Mouse (Mus musculus) heart, embryonic 11.5 days (tissue): ENCODE data around the gene Cebpe. TPM values are rescaled to one million over a fixed set of nuclear protein-coding genes. Genes with fewer than 3 reads are reported as not detected.

Source experiments
- ATAC-seq: fragments of 200-750 bp; cut with Nextera tagmentation; replicated peaks from 2 replicates; pipeline ENCODE4 v1.8.0; 2017; ENCODE audit warnings: moderate library complexity; ENCODE audit not compliant: insufficient number of reproducible peaks, low FRiP score, low TSS enrichment
- H3K27ac ChIP-seq: fragments of 300-500 bp; sonication (generic); 2 replicates; pipeline ENCODE4 v1.5.1; 2014; ENCODE audit warnings: mild to moderate bottlenecking, low read depth, low read length
- H3K27me3 ChIP-seq: fragments of 300-500 bp; sonication (generic); 2 replicates; pipeline ENCODE4 v1.6.1; 2014; ENCODE audit warnings: mild to moderate bottlenecking, low read length, mixed read lengths; ENCODE audit not compliant: control insufficient read depth, insufficient read depth
- H3K36me3 ChIP-seq: fragments of 300-500 bp; sonication (generic); 2 replicates; pipeline ENCODE4 v1.6.1; 2014; ENCODE audit warnings: mild to moderate bottlenecking, low read length, moderate library complexity, mixed read lengths; ENCODE audit not compliant: control insufficient read depth, insufficient read depth
- H3K4me1 ChIP-seq: fragments of 300-500 bp; sonication (generic); 2 replicates; pipeline ENCODE4 v1.6.1; 2014; ENCODE audit warnings: low read length; ENCODE audit not compliant: control insufficient read depth, insufficient read depth
- H3K4me2 ChIP-seq: fragments of 300-500 bp; sonication (generic); 2 replicates; pipeline ENCODE4 v1.6.1; 2014; ENCODE audit warnings: mild to moderate bottlenecking, moderate library complexity
- H3K4me3 ChIP-seq: fragments of 300-500 bp; sonication (generic); 2 replicates; pipeline ENCODE4 v1.5.1; 2014; ENCODE audit warnings: low read depth, low read length
- H3K9ac ChIP-seq: fragments of 300-500 bp; sonication (generic); 2 replicates; pipeline ENCODE4 v1.6.1; 2014; ENCODE audit warnings: mild to moderate bottlenecking, low read depth, low read length, moderate library complexity
- H3K9me3 ChIP-seq: fragments of 300-500 bp; sonication (generic); replicated peaks from 2 replicates; pipeline ENCODE4 v1.6.1; 2016; ENCODE audit warnings: low read length; ENCODE audit not compliant: control insufficient read depth
- WGBS: fragments of 180-500 bp; shearing (Covaris S2); extraction: QIAGEN DNeasy Blood & Tissue Kit; methylation state at CpG from one replicate; pipeline ENCODE4 v1.1.7; 2014; ENCODE audit not compliant: insufficient replicate concordance; 5-methylcytosine and 5-hydroxymethylcytosine counted together
- polyA plus RNA-seq: library from polyadenylated mRNA; unstranded; fragments of >200 nt; fragmentation: Nextera tagmentation; extraction: Ambion mirVana; gene quantifications from 2 replicates; pipeline ENCODE4 v1.2.1, GENCODE M21; 2014

Cebpe gene
- polyA plus RNA-seq, 1 experiment from 2014 or later: not detected

GRCm38 (mm10) chr14:54715402-54715801 lies 3.4 kb upstream of the Cebpe start:
- no peak overlapping the region for H3K9ac ChIP-seq
- 58% methylated on average over 1 of the region's 1 CpGs for WGBS
- no peaks in the 10 kb centered on the region for H3K36me3 ChIP-seq
- no peak for ATAC-seq
- no peak overlapping the region for H3K4me3 ChIP-seq
- H3K9me3 ChIP-seq: no peaks in the 10 kb centered on the region
- no peak overlapping the region for H3K27ac ChIP-seq
- H3K4me2 ChIP-seq: no peak overlapping the region
- peaks cover 2% of the 10 kb centered on the region; the same call in 1 of the 2 replicates for H3K4me1 ChIP-seq
- no peaks in the 10 kb centered on the region; the same call in 1 of the 2 replicates for H3K27me3 ChIP-seq

- H3K4me3 ChIP-seq: peak overlapping the region; percentile 35
- H3K9me3 ChIP-seq: no peaks in the 10 kb centered on the region
- no peak overlapping the region for H3K27ac ChIP-seq
- no peak overlapping the region for H3K9ac ChIP-seq
- 1% methylated on average over 15 of the region's 15 CpGs for WGBS
- no peak for ATAC-seq
- peaks cover 2% of the 10 kb centered on the region; the same call in 1 of the 2 replicates for H3K4me1 ChIP-seq
- H3K36me3 ChIP-seq: no peaks in the 10 kb centered on the region
- peak overlapping the region; percentile 75 for H3K4me2 ChIP-seq
- no peaks in the 10 kb centered on the region; the same call in 1 of the 2 replicates for H3K27me3 ChIP-seq
Measured at GRCm38 (mm10) chr14:54714617-54715081, 2.7 kb upstream of the Cebpe start.

GRCm38 (mm10) chr14:54714121-54714520 lies 2.1 kb upstream of the Cebpe start:
- under 1% methylated on average over 13 of the region's 13 CpGs for WGBS
- Histone ChIP-seq H3K9me3 (no peaks in the 10 kb centered on the region), H3K27ac (no peak overlapping the region), H3K4me3 (peak overlapping the region; percentile 35), H3K36me3 (no peaks in the 10 kb centered on the region), H3K4me1 (peaks cover 2% of the 10 kb centered on the region; the same call in 1 of the 2 replicates), H3K4me2 (peak overlapping the region; percentile 75), H3K27me3 (no peaks in the 10 kb centered on the region; the same call in 1 of the 2 replicates), H3K9ac (no peak overlapping the region)
- no peak for ATAC-seq

- Histone ChIP-seq H3K9me3 (no peaks in the 10 kb centered on the region), H3K9ac (no peak overlapping the region), H3K27me3 (no peaks in the 10 kb centered on the region; the same call in 1 of the 2 replicates), H3K4me1 (peaks cover 2% of the 10 kb centered on the region; the same call in 1 of the 2 replicates), H3K36me3 (no peaks in the 10 kb centered on the region), H3K4me3 (no peak overlapping the region), H3K27ac (no peak overlapping the region; the same call in 1 of the 2 replicates), H3K4me2 (no peak overlapping the region)
- no peak for ATAC-seq
- 57% methylated on average over 8 of the region's 8 CpGs for whole genome bisulfite sequencing
Measured at GRCm38 (mm10) chr14:54712861-54713260, 887 bp upstream of the Cebpe start.

- no peak overlapping the region for H3K4me2 ChIP-seq
- H3K27me3 ChIP-seq: no peaks in the 10 kb centered on the region; the same call in 1 of the 2 replicates
- H3K36me3 ChIP-seq: no peaks in the 10 kb centered on the region
- no peaks in the 10 kb centered on the region for H3K9me3 ChIP-seq
- no peak overlapping the region for H3K9ac ChIP-seq
- H3K4me1 ChIP-seq: peaks cover 25% of the 10 kb centered on the region
- no peak overlapping the region for H3K27ac ChIP-seq
- no peak for ATAC-seq
- H3K4me3 ChIP-seq: no peak overlapping the region
- WGBS: 59% methylated on average over 9 of the region's 9 CpGs
Measured at GRCm38 (mm10) chr14:54709054-54709453, 2.9 kb downstream of the Cebpe start.

- H3K4me3 ChIP-seq: no peak overlapping the region
- peak overlapping the region; percentile 44 for H3K4me2 ChIP-seq
- peaks cover 23% of the 10 kb centered on the region for H3K4me1 ChIP-seq
Measured at GRCm38 (mm10) chr14:54706589-54707320, 5.2 kb downstream of the Cebpe start.

GRCm38 (mm10) chr14:54705844-54706243 lies 6.1 kb downstream of the Cebpe start:
- Histone ChIP-seq H3K36me3 (no peaks in the 10 kb centered on the region), H3K9ac (no peak overlapping the region), H3K27ac (0 out of 2 replicates have a peak overlapping the region, but pooled peaks have one; percentile 3), H3K4me3 (no peak overlapping the region), H3K4me1 (peaks cover 26% of the 10 kb centered on the region), H3K4me2 (peak overlapping the region; percentile 22), H3K9me3 (no peaks in the 10 kb centered on the region), H3K27me3 (peaks cover 3% of the 10 kb centered on the region; the same call in 1 of the 2 replicates)
- 10% methylated on average over 5 of the region's 5 CpGs for WGBS
- peak; percentile 76 for ATAC-seq

More at GRCm38 (mm10) chr14:54706589-54707320, 5.2 kb downstream of the Cebpe start:
- WGBS: 22% methylated on average over 17 of the region's 17 CpGs
- H3K9me3 ChIP-seq: no peaks in the 10 kb centered on the region
- H3K27ac ChIP-seq: peak overlapping the region; percentile 54
- peaks cover 3% of the 10 kb centered on the region for H3K27me3 ChIP-seq
- no peak for ATAC-seq
- peak overlapping the region; percentile 31 for H3K9ac ChIP-seq
- H3K36me3 ChIP-seq: no peaks in the 10 kb centered on the region

- ATAC-seq: no peak
- H3K4me1 ChIP-seq: peaks cover 27% of the 10 kb centered on the region
- WGBS: 56% methylated on average over 10 of the region's 10 CpGs
- no peaks in the 10 kb centered on the region for H3K9me3 ChIP-seq
- H3K27me3 ChIP-seq: peaks cover 3% of the 10 kb centered on the region; the same call in 1 of the 2 replicates
- no peak overlapping the region for H3K4me3 ChIP-seq
- no peak overlapping the region for H3K27ac ChIP-seq
- H3K4me2 ChIP-seq: no peak overlapping the region
- H3K36me3 ChIP-seq: no peaks in the 10 kb centered on the region
- no peak overlapping the region for H3K9ac ChIP-seq
Measured at GRCm38 (mm10) chr14:54703207-54703606, 8.8 kb downstream of the Cebpe start.
